Mouse (Mus musculus): ENCODE results near the gene Zfp51. TPM values are rescaled to one million over a fixed set of nuclear protein-coding genes. Genes with fewer than 3 reads are reported as not detected.
A peak's percentile ranks its signal among the peaks of the same experiment; 100 is the strongest.
"Not testable (repeated sequence)": the region's sequence is repeated elsewhere in the genome, so short reads cannot be mapped to it uniquely, and the experiment has no call there.

Zfp51 gene
- 16.5 and 17.8 TPM in 2 replicates for polyA plus RNA-seq (2015; fragmentation: Nextera tagmentation; extraction: Ambion mirVana)

GRCm38 (mm10) chr17:21450138-21450704 lies at the start of gene Zfp51:
Gene Zfp51, plus strand, starts transcription at chr17:21450374.
- Histone ChIP-seq H3K9ac (peak within 1 kb of the TSS; percentile 54), H3K4me3 (replicated peaks) (peak within 1 kb of the TSS; percentile 76), H3K27me3 (no peaks in the 10 kb centered on the region; the same call in 1 of the 2 replicates), H3K9me3 (replicated peaks) (no peaks in the 10 kb centered on the region), H3K27ac (peak within 1 kb of the TSS; percentile 98), H3K4me1 (peaks cover 8% of the 10 kb centered on the region), H3K4me2 (peak within 1 kb of the TSS; percentile 73), H3K36me3 (peaks cover 10% of the 10 kb centered on the region; the same call in 1 of the 2 replicates)
- under 1% methylated on average over 26 of the region's 26 CpGs for WGBS
- peak; percentile 100 for ATAC-seq (replicated peaks; ENCODE audit: low FRiP score)

GRCm38 (mm10) chr17:21422664-21423599 lies 27.2 kb upstream of the Zfp51 start, which contains the start of gene Zfp54:
Gene Zfp54, plus strand, starts transcription at chr17:21423227.
- H3K9me3 ChIP-seq (replicated peaks): no peaks in the 10 kb centered on the region
- 1% methylated on average over 22 of the region's 22 CpGs for WGBS
- H3K9ac ChIP-seq: peak within 1 kb of the TSS; percentile 49
- H3K27me3 ChIP-seq: peaks cover 3% of the 10 kb centered on the region; the same call in 1 of the 2 replicates
- peaks cover 9% of the 10 kb centered on the region; the same call in 1 of the 2 replicates for H3K4me1 ChIP-seq
- H3K36me3 ChIP-seq: no peaks in the 10 kb centered on the region
- H3K4me3 ChIP-seq (replicated peaks): peak within 1 kb of the TSS; percentile 55
- ATAC-seq (replicated peaks; ENCODE audit: low FRiP score): peak; percentile 100
- H3K4me2 ChIP-seq: peak within 1 kb of the TSS; percentile 91
- H3K27ac ChIP-seq: peak within 1 kb of the TSS; percentile 89

GRCm38 (mm10) chr17:21438806-21439400 lies 11.3 kb upstream of the Zfp51 start:
- H3K4me3 ChIP-seq (replicated peaks): not testable (repeated sequence)

GRCm38 (mm10) chr17:21449669-21450068 lies 505 bp upstream of the Zfp51 start:
- ATAC-seq (replicated peaks; ENCODE audit: low FRiP score): peak; percentile 79
- Histone ChIP-seq H3K4me3 (replicated peaks) (peak overlapping the region; percentile 76), H3K27ac (peak overlapping the region; percentile 98), H3K9ac (peak overlapping the region; percentile 54), H3K36me3 (peaks cover 10% of the 10 kb centered on the region; the same call in 1 of the 2 replicates), H3K9me3 (replicated peaks) (no peaks in the 10 kb centered on the region), H3K4me1 (peaks cover 8% of the 10 kb centered on the region), H3K4me2 (peak overlapping the region; percentile 73), H3K27me3 (no peaks in the 10 kb centered on the region; the same call in 1 of the 2 replicates)
- 0% methylated on average over 3 of the region's 3 CpGs for WGBS

More at GRCm38 (mm10) chr17:21438806-21439400, 11.3 kb upstream of the Zfp51 start:
- ATAC-seq (replicated peaks; ENCODE audit: low FRiP score); H3K36me3 ChIP-seq; H3K4me2 ChIP-seq; H3K27ac ChIP-seq; H3K4me1 ChIP-seq; H3K9me3 ChIP-seq (replicated peaks); H3K9ac ChIP-seq; H3K27me3 ChIP-seq: not testable (repeated sequence)
- WGBS: 80% methylated on average over 9 of the region's 9 CpGs

- no peak overlapping the region for H3K4me3 ChIP-seq (replicated peaks)
- no peak for ATAC-seq (replicated peaks; ENCODE audit: low FRiP score)
- H3K36me3 ChIP-seq: peaks cover 52% of the 10 kb centered on the region
- H3K27me3 ChIP-seq: no peaks in the 10 kb centered on the region
- H3K4me1 ChIP-seq: no peaks in the 10 kb centered on the region
- 95% methylated on average over 5 of the region's 5 CpGs for WGBS
- no peak overlapping the region for H3K9ac ChIP-seq
- H3K27ac ChIP-seq: no peak overlapping the region
- H3K4me2 ChIP-seq: no peak overlapping the region
- H3K9me3 ChIP-seq (replicated peaks): no peaks in the 10 kb centered on the region
Measured at GRCm38 (mm10) chr17:21463550-21463949, 13.4 kb downstream of the Zfp51 start.

GRCm38 (mm10) chr17:21472032-21472652 lies 22.0 kb downstream of the Zfp51 start:
- H3K9ac ChIP-seq: no peak overlapping the region
- no peak overlapping the region for H3K4me2 ChIP-seq
- no peaks in the 10 kb centered on the region for H3K9me3 ChIP-seq (replicated peaks)
- H3K36me3 ChIP-seq: no peaks in the 10 kb centered on the region
- no peak overlapping the region for H3K4me3 ChIP-seq (replicated peaks)
- H3K4me1 ChIP-seq: peaks cover 20% of the 10 kb centered on the region
- no peak for ATAC-seq (replicated peaks; ENCODE audit: low FRiP score)
- H3K27me3 ChIP-seq: no peaks in the 10 kb centered on the region
- H3K27ac ChIP-seq: peak overlapping the region; percentile 89
- 61% methylated on average over 3 of the region's 3 CpGs for WGBS

- WGBS: 68% methylated on average over 2 of the region's 2 CpGs
- no peaks in the 10 kb centered on the region for H3K9me3 ChIP-seq (replicated peaks)
- H3K4me2 ChIP-seq: peak overlapping the region; percentile 48
- H3K36me3 ChIP-seq: no peaks in the 10 kb centered on the region
- H3K27me3 ChIP-seq: no peaks in the 10 kb centered on the region
- peak overlapping the region; percentile 7; the same call in 1 of the 2 replicates for H3K4me3 ChIP-seq (replicated peaks)
- peak overlapping the region; percentile 89 for H3K27ac ChIP-seq
- peak; percentile 24; the same call in 1 of the 2 replicates for ATAC-seq (replicated peaks; ENCODE audit: low FRiP score)
- no peak overlapping the region for H3K9ac ChIP-seq
- peaks cover 20% of the 10 kb centered on the region for H3K4me1 ChIP-seq
Measured at GRCm38 (mm10) chr17:21472653-21473307, 22.6 kb downstream of the Zfp51 start.

- Histone ChIP-seq H3K4me3 (replicated peaks) (peak overlapping the region; percentile 7; the same call in 1 of the 2 replicates), H3K9ac (no peak overlapping the region), H3K36me3 (no peaks in the 10 kb centered on the region), H3K4me1 (peaks cover 20% of the 10 kb centered on the region), H3K4me2 (peak overlapping the region; percentile 48), H3K27ac (peak overlapping the region; percentile 89), H3K27me3 (no peaks in the 10 kb centered on the region), H3K9me3 (replicated peaks) (no peaks in the 10 kb centered on the region)
- ATAC-seq (replicated peaks; ENCODE audit: low FRiP score): peak; percentile 98
- 14% methylated on average over 14 of the region's 14 CpGs for WGBS
Measured at GRCm38 (mm10) chr17:21473362-21474190, 23.4 kb downstream of the Zfp51 start.

GRCm38 (mm10) chr17:21474729-21475128 lies 24.6 kb downstream of the Zfp51 start:
- H3K9ac ChIP-seq; H3K27me3 ChIP-seq; H3K36me3 ChIP-seq; H3K9me3 ChIP-seq (replicated peaks); ATAC-seq (replicated peaks; ENCODE audit: low FRiP score): not testable (repeated sequence)
- Histone ChIP-seq H3K4me3 (replicated peaks) (peak overlapping the region; percentile 25), H3K4me1 (peaks cover 20% of the 10 kb centered on the region), H3K4me2 (peak overlapping the region; percentile 49), H3K27ac (peak overlapping the region; percentile 56; the same call in 1 of the 2 replicates)
- WGBS: 3% methylated on average over 10 of the region's 10 CpGs

GRCm38 (mm10) chr17:21475290-21475689 lies 25.1 kb downstream of the Zfp51 start:
- H3K9ac ChIP-seq; H3K9me3 ChIP-seq (replicated peaks); H3K36me3 ChIP-seq; ATAC-seq (replicated peaks; ENCODE audit: low FRiP score); H3K27me3 ChIP-seq; H3K4me2 ChIP-seq; H3K27ac ChIP-seq; H3K4me3 ChIP-seq (replicated peaks): not testable (repeated sequence)
- peaks cover 20% of the 10 kb centered on the region for H3K4me1 ChIP-seq
- 73% methylated on average over 1 of the region's 1 CpGs for WGBS

All from kidney, embryonic 15.5 days (tissue).